Comparison of ENCODE assay signal across 10 mouse cellular contexts in genomic region chr2:27710871-27711382, GRCm38 (mm10). TPM values are rescaled to one million over a fixed set of nuclear protein-coding genes. Genes with fewer than 3 reads are reported as not detected.
A peak's percentile ranks its signal among the peaks of the same experiment; 100 is the strongest.
DNase-seq lines count a peak whose midpoint lies in the region; ATAC-seq and TF ChIP-seq lines count a peak whose summit lies in the region.
"Had no signal": no experiment of that assay in that cellular context is flagged by ENCODE, and none has a peak within 500 bp of the region (broad histone marks: within the 10 kb centered on the region; RNA-seq: fewer than 3 reads in every experiment).

No protein-coding gene starts in this region.

- no peaks in the 10 kb centered on the region for H3K36me3 ChIP-seq in heart, postnatal 0 days (replicated peaks; ENCODE audit: control insufficient read depth, insufficient read depth, low read length)
- no peaks in the 10 kb centered on the region; the same call in 1 of the 2 replicates for H3K36me3 ChIP-seq in embryonic facial prominence, embryonic 12.5 days
- no peaks in the 10 kb centered on the region for H3K36me3 ChIP-seq in limb, embryonic 11.5 days (ENCODE audit: control insufficient read depth, insufficient read depth, low read length)

- TF ChIP-seq EP300 in heart, postnatal 0 days (IDR thresholded peaks at IDR 0.05; ENCODE audit: low read depth) = no peak

- no peak for DNase-seq in heart, postnatal 0 days (ENCODE audit: low spot score)
- DNase-seq in heart, postnatal 10 days = no peak
- peak; percentile 52 for DNase-seq in lung, postnatal 10 days
- no peak for DNase-seq in lung, adult 2 months
- no peak for DNase-seq in limb, embryonic 11.5 days (ENCODE audit: low spot score)
- no peak for DNase-seq in thymus, postnatal 25 days
- no peak for DNase-seq in thymus, postnatal 0 days (ENCODE audit: low spot score)
- DNase-seq: gastrocnemius, postnatal 14 days; thymus, postnatal 4 days had no signal

- no peak overlapping the region for H3K27ac ChIP-seq in heart, postnatal 0 days (ENCODE audit: low read depth)
- H3K27ac ChIP-seq in embryonic facial prominence, embryonic 12.5 days = peak overlapping the region; percentile 63
- no peak overlapping the region for H3K27ac ChIP-seq in limb, embryonic 11.5 days (replicated peaks; ENCODE audit: low read depth, low read length)

- H3K4me3 ChIP-seq in heart, postnatal 0 days (ENCODE audit: low read depth, low read length) = no peak overlapping the region
- no peak overlapping the region for H3K4me3 ChIP-seq in lung, adult 2 months (replicated peaks; ENCODE audit: extremely low read depth, low read depth, low read length)
- no peak overlapping the region for H3K4me3 ChIP-seq in embryonic facial prominence, embryonic 12.5 days
- no peak overlapping the region for H3K4me3 ChIP-seq in limb, embryonic 11.5 days (ENCODE audit: low read depth, low read length)

- H3K4me1 ChIP-seq in heart, postnatal 0 days (ENCODE audit: control insufficient read depth, insufficient read depth) = peaks cover 60% of the 10 kb centered on the region
- H3K4me1 ChIP-seq in lung, adult 2 months (ENCODE audit: control insufficient read depth, insufficient read depth, low read length) = peaks cover 23% of the 10 kb centered on the region
- peaks cover 43% of the 10 kb centered on the region for H3K4me1 ChIP-seq in embryonic facial prominence, embryonic 12.5 days
- H3K4me1 ChIP-seq in limb, embryonic 11.5 days (ENCODE audit: control insufficient read depth, insufficient read depth, low read length) = peaks cover 18% of the 10 kb centered on the region

- TF ChIP-seq CTCF in heart, postnatal 0 days (IDR thresholded peaks at IDR 0.05; ENCODE audit: low read depth) = no peak
- TF ChIP-seq CTCF in lung, adult 2 months (IDR thresholded peaks at IDR 0.05; ENCODE audit: insufficient read depth, low read length) = no peak

- no peaks in the 10 kb centered on the region for H3K9me3 ChIP-seq in heart, postnatal 0 days (replicated peaks; ENCODE audit: control insufficient read depth, low read length)
- H3K9me3 ChIP-seq in embryonic facial prominence, embryonic 12.5 days = no peaks in the 10 kb centered on the region
- no peaks in the 10 kb centered on the region for H3K9me3 ChIP-seq in limb, embryonic 11.5 days (ENCODE audit: control insufficient read depth, low read length)

- 0 out of 2 replicates have a peak overlapping the region, but pooled peaks have one; percentile 3 for H3K4me2 ChIP-seq in heart, postnatal 0 days (ENCODE audit: low read depth, low read length)
- H3K4me2 ChIP-seq in embryonic facial prominence, embryonic 12.5 days (replicated peaks) = peak overlapping the region; percentile 4; the same call in 1 of the 2 replicates
- H3K4me2 ChIP-seq in limb, embryonic 11.5 days (ENCODE audit: low read depth, severe bottlenecking) = no peak overlapping the region

- TF ChIP-seq POLR2A in lung, adult 2 months (IDR thresholded peaks at IDR 0.05; ENCODE audit: borderline replicate concordance, extremely low read depth, low read depth, low read length) = no peak

- no peak overlapping the region for H3K9ac ChIP-seq in heart, postnatal 0 days (replicated peaks; ENCODE audit: low read depth, low read length)
- H3K9ac ChIP-seq in embryonic facial prominence, embryonic 12.5 days = no peak overlapping the region
- H3K9ac ChIP-seq in limb, embryonic 11.5 days (ENCODE audit: low read length) = no peak overlapping the region

- WGBS in heart, postnatal 0 days = 32% methylated on average over 3 of the region's 3 CpGs
- 38% methylated on average over 3 of the region's 3 CpGs for WGBS in lung, adult 2 months
- 15% methylated on average over 3 of the region's 3 CpGs for WGBS in embryonic facial prominence, embryonic 12.5 days
- 24% methylated on average over 3 of the region's 3 CpGs for WGBS in limb, embryonic 11.5 days

- no peak for ATAC-seq in heart, postnatal 0 days (ENCODE audit: insufficient read depth, low read depth)
- 0 out of 2 replicates have a peak, but pooled peaks have one; percentile 62 for ATAC-seq in embryonic facial prominence, embryonic 12.5 days (ENCODE audit: insufficient number of reproducible peaks, insufficient read depth, low FRiP score, low TSS enrichment)
- 0 out of 2 replicates have a peak, but pooled peaks have one; percentile 33 for ATAC-seq in limb, embryonic 11.5 days (ENCODE audit: insufficient number of reproducible peaks, low FRiP score, low TSS enrichment, low read depth)

- H3K27me3 ChIP-seq in heart, postnatal 0 days (ENCODE audit: control insufficient read depth, insufficient read depth, low read length) = no peaks in the 10 kb centered on the region
- H3K27me3 ChIP-seq in embryonic facial prominence, embryonic 12.5 days = no peaks in the 10 kb centered on the region
- H3K27me3 ChIP-seq in limb, embryonic 11.5 days (ENCODE audit: control insufficient read depth, insufficient read depth, low read length) = no peaks in the 10 kb centered on the region

- intact Hi-C loops in heart, postnatal 10 days (cut with DNase I) = no loop called here

RNA-seq across cellular contexts. Expression of gene Rxra, which starts 34.7 kb away (rescaled TPM):
- total RNA-seq in heart, postnatal 0 days (2014; rRNA removed; ENCODE audit: low replicate concordance) = 56.9 and 81.7 TPM in 2 replicates
- polyA plus RNA-seq in heart, postnatal 0 days (2015; fragmentation: Nextera tagmentation; extraction: Ambion mirVana) = 4.9 and 5.5 TPM in 2 replicates
- 10 to 100 TPM; 38.6 to 42.5 TPM for total RNA-seq in heart, postnatal 10 days (2021)
- polyA plus RNA-seq in lung, adult 2 months (2012; rRNA removed) = 71.3 and 81.8 TPM in 2 replicates
- 14.7 and 15.9 TPM in 2 replicates for polyA plus RNA-seq in embryonic facial prominence, embryonic 12.5 days (2016; fragmentation: Nextera tagmentation; extraction: Ambion mirVana)
- polyA plus RNA-seq in limb, embryonic 11.5 days (2014; fragmentation: Nextera tagmentation; extraction: Ambion mirVana) = 8.7 TPM in 2 replicates
- polyA plus RNA-seq in thymus, postnatal 0 days (2015; fragmentation: Nextera tagmentation; extraction: Ambion mirVana) = 5.1 and 5.5 TPM in 2 replicates
